13 mouse cellular contexts compared by ENCODE assay signal in genomic region chr3:51712382-51712781, GRCm38 (mm10). TPM values are rescaled to one million over a fixed set of nuclear protein-coding genes. Genes with fewer than 3 reads are reported as not detected.
DNase-seq lines count a peak whose midpoint lies in the region; ATAC-seq and TF ChIP-seq lines count a peak whose summit lies in the region.
"Had no signal": no experiment of that assay in that cellular context is flagged by ENCODE, and none has a peak within 500 bp of the region (broad histone marks: within the 10 kb centered on the region; RNA-seq: fewer than 3 reads in every experiment).

No protein-coding gene starts in this region.

- peaks cover 42% of the 10 kb centered on the region for H3K4me1 ChIP-seq in heart, embryonic 11.5 days (ENCODE audit: control insufficient read depth, insufficient read depth, low read length)
- peaks cover 39% of the 10 kb centered on the region for H3K4me1 ChIP-seq in kidney, postnatal 0 days (replicated peaks; ENCODE audit: insufficient read depth, low read length)
- peaks cover 52% of the 10 kb centered on the region for H3K4me1 ChIP-seq in liver, embryonic 15.5 days (replicated peaks)

- no peak overlapping the region for H3K4me2 ChIP-seq in heart, embryonic 11.5 days
- no peak overlapping the region for H3K4me2 ChIP-seq in kidney, postnatal 0 days (ENCODE audit: low read length)
- peak overlapping the region; percentile 27 for H3K4me2 ChIP-seq in liver, embryonic 15.5 days
- H3K4me2 ChIP-seq: hindbrain, embryonic 12.5 days had no signal

- 12% methylated on average over 3 of the region's 3 CpGs for WGBS in heart, embryonic 11.5 days (ENCODE audit: insufficient replicate concordance)
- 24% methylated on average over 3 of the region's 3 CpGs for WGBS in kidney, postnatal 0 days
- 15% methylated on average over 3 of the region's 3 CpGs for WGBS in liver, embryonic 15.5 days (ENCODE audit: insufficient replicate concordance)

- no peaks in the 10 kb centered on the region for H3K27me3 ChIP-seq in heart, embryonic 11.5 days (ENCODE audit: control insufficient read depth, insufficient read depth, low read length)
- H3K27me3 ChIP-seq in kidney, postnatal 0 days (ENCODE audit: insufficient read depth, low read length): no peaks in the 10 kb centered on the region
- H3K27me3 ChIP-seq in liver, embryonic 15.5 days: no peaks in the 10 kb centered on the region
- H3K27me3 ChIP-seq: hindbrain, embryonic 12.5 days had no signal

- TF ChIP-seq CTCF in kidney, postnatal 0 days (IDR thresholded peaks at IDR 0.05; ENCODE audit: low read depth): no peak

- 0 out of 2 replicates have a peak overlapping the region, but pooled peaks have one; percentile 52 for H3K9ac ChIP-seq in heart, embryonic 11.5 days (ENCODE audit: low read depth, low read length)
- no peak overlapping the region for H3K9ac ChIP-seq in kidney, postnatal 0 days (ENCODE audit: low read depth, low read length)
- no peak overlapping the region for H3K9ac ChIP-seq in liver, embryonic 15.5 days
- H3K9ac ChIP-seq: hindbrain, embryonic 12.5 days had no signal

- no peaks in the 10 kb centered on the region for H3K9me3 ChIP-seq in heart, embryonic 11.5 days (replicated peaks; ENCODE audit: control insufficient read depth, low read length)
- H3K9me3 ChIP-seq in kidney, postnatal 0 days (replicated peaks; ENCODE audit: low read length): no peaks in the 10 kb centered on the region
- H3K9me3 ChIP-seq in liver, embryonic 15.5 days (replicated peaks): no peaks in the 10 kb centered on the region
- H3K9me3 ChIP-seq: hindbrain, embryonic 12.5 days had no signal

- H3K4me3 ChIP-seq in heart, embryonic 11.5 days (ENCODE audit: low read depth, low read length): no peak overlapping the region
- no peak overlapping the region for H3K4me3 ChIP-seq in kidney, postnatal 0 days (replicated peaks; ENCODE audit: low read depth, low read length)
- no peak overlapping the region for H3K4me3 ChIP-seq in liver, embryonic 15.5 days (replicated peaks)
- H3K4me3 ChIP-seq: erythroblast, embryonic 14.5 days; hindbrain, embryonic 12.5 days had no signal

- no peak; the same call in 1 of the 2 replicates for ATAC-seq in heart, embryonic 11.5 days (replicated peaks; ENCODE audit: insufficient number of reproducible peaks, low FRiP score, low TSS enrichment)
- ATAC-seq in kidney, postnatal 0 days (replicated peaks; ENCODE audit: low FRiP score, low read depth): no peak
- ATAC-seq in liver, embryonic 15.5 days (ENCODE audit: insufficient read depth): peak; percentile 36; the same call in 1 of the 2 replicates

- H3K27ac ChIP-seq in heart, embryonic 11.5 days (ENCODE audit: low read depth, low read length): peak overlapping the region; percentile 79
- peak overlapping the region; percentile 63 for H3K27ac ChIP-seq in kidney, postnatal 0 days
- H3K27ac ChIP-seq in liver, embryonic 15.5 days (replicated peaks): peak overlapping the region; percentile 30

- no peak for DNase-seq in heart, postnatal 4 days
- DNase-seq in kidney, postnatal 0 days (ENCODE audit: low spot score): peak; percentile 80
- no peak for DNase-seq in kidney, postnatal 25 days
- peak; percentile 46 for DNase-seq in c-Kit-positive CD71-positive TER-119-positive erythroid progenitor cells, embryonic 14.5 days (ENCODE audit: low spot score)
- no peak for DNase-seq in adrenal gland, postnatal 4 days (ENCODE audit: low spot score in 2 of 2)
- no peak for DNase-seq in left cerebral cortex, adult 9 months (ENCODE audit: low spot score in 2 of 2)
- DNase-seq: kidney, postnatal 14 days; lung, postnatal 36 days; thymus, postnatal 25 days had no signal

- no peaks in the 10 kb centered on the region for H3K36me3 ChIP-seq in heart, embryonic 11.5 days (ENCODE audit: control insufficient read depth, insufficient read depth, low read length)
- H3K36me3 ChIP-seq in kidney, postnatal 0 days (ENCODE audit: insufficient read depth, low read length): no peaks in the 10 kb centered on the region
- no peaks in the 10 kb centered on the region for H3K36me3 ChIP-seq in liver, embryonic 15.5 days (replicated peaks)
- H3K36me3 ChIP-seq: hindbrain, embryonic 12.5 days had no signal

RNA-seq across cellular contexts. Expression of gene Mgst2, which starts 52.2 kb away (rescaled TPM):
- polyA plus RNA-seq in heart, embryonic 11.5 days (2014; fragmentation: Nextera tagmentation; extraction: Ambion mirVana): 1.6 and 2.9 TPM in 2 replicates
- 1 to 10 TPM; 1.6 TPM for total RNA-seq in heart, postnatal 4 days (2021)
- 1.6 and 1.8 TPM in 2 replicates for polyA plus RNA-seq in kidney, postnatal 0 days (2015; fragmentation: Nextera tagmentation; extraction: Ambion mirVana)
- 20.8 and 24.4 TPM in 2 replicates for polyA plus RNA-seq in liver, embryonic 15.5 days (2015; fragmentation: Nextera tagmentation; extraction: Ambion mirVana)
- total RNA-seq in adrenal gland, postnatal 4 days (2021): 10 to 100 TPM; 63.7 to 69.5 TPM
- polyA plus RNA-seq: erythroblast, embryonic 14.5 days had no signal

Comparison
In these comparisons a context has a peak if more than half of its experiments do, and no peak if none do; other contexts are left out.
1. DNase-seq: peak in kidney, postnatal 0 days (single experiment) and c-Kit-positive CD71-positive TER-119-positive erythroid progenitor cells, embryonic 14.5 days (single experiment); none in heart, postnatal 4 days (single experiment), kidney, postnatal 25 days (0 of 2), adrenal gland, postnatal 4 days (0 of 2) and left cerebral cortex, adult 9 months (0 of 2).
2. Peak in every context shown above with its lines, with median percentiles within 50 percentile points of each other: H3K27ac ChIP-seq.